ENCODE assay signal across 8 mouse cellular contexts in the genomic region with DNA sequence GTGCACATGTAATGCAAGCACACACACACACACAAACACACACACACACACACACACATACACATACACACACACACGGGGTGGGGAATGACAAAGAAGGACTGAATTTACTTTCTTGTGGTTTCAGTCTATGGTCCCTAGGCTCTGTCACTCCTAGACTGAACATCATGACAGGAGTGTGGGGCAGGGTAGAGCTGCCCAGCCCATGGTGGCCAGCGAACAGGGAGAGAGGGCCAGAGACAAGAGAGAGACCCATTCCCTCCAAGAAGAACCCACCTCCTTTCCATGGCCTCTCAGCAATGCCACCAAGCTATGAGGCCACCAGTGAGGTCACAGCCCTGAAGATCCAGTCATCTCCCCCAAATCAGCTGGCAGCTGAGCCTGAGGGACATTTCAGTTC.
DNase-seq lines count a peak whose midpoint lies in the region; ATAC-seq lines count a peak whose summit lies in the region.

No protein-coding gene starts in this region.

- peak overlapping the region; percentile 70 for H3K27ac ChIP-seq in heart, embryonic 15.5 days
- H3K27ac ChIP-seq in embryonic facial prominence, embryonic 10.5 days (replicated peaks) = peak overlapping the region; percentile 86
- H3K27ac ChIP-seq in hindbrain, embryonic 16.5 days (ENCODE audit: low read depth, low read length) = peak overlapping the region; percentile 68; the same call in 1 of the 2 replicates
- no peak overlapping the region for H3K27ac ChIP-seq in midbrain, embryonic 11.5 days (ENCODE audit: low read depth, low read length)

- peaks cover 35% of the 10 kb centered on the region for H3K27me3 ChIP-seq in heart, embryonic 15.5 days
- peaks cover 48% of the 10 kb centered on the region for H3K27me3 ChIP-seq in embryonic facial prominence, embryonic 10.5 days (replicated peaks; ENCODE audit: low read depth, poor library complexity, severe bottlenecking)
- H3K27me3 ChIP-seq in hindbrain, embryonic 16.5 days (replicated peaks; ENCODE audit: control insufficient read depth, insufficient read depth, low read length) = 0 out of 2 replicates have a peak, but pooled peaks cover 2% of the 10 kb centered on the region
- no peaks in the 10 kb centered on the region for H3K27me3 ChIP-seq in midbrain, embryonic 11.5 days (ENCODE audit: control insufficient read depth, insufficient read depth, low read length)

- H3K9me3 ChIP-seq in heart, embryonic 15.5 days (replicated peaks) = no peaks in the 10 kb centered on the region
- no peaks in the 10 kb centered on the region for H3K9me3 ChIP-seq in embryonic facial prominence, embryonic 10.5 days
- H3K9me3 ChIP-seq in hindbrain, embryonic 16.5 days (ENCODE audit: control insufficient read depth, low read length) = no peaks in the 10 kb centered on the region
- no peaks in the 10 kb centered on the region for H3K9me3 ChIP-seq in midbrain, embryonic 11.5 days (ENCODE audit: control insufficient read depth, low read length)

- peaks cover 40% of the 10 kb centered on the region for H3K4me1 ChIP-seq in heart, embryonic 15.5 days (replicated peaks)
- peaks cover 46% of the 10 kb centered on the region for H3K4me1 ChIP-seq in embryonic facial prominence, embryonic 10.5 days
- H3K4me1 ChIP-seq in hindbrain, embryonic 16.5 days (ENCODE audit: control insufficient read depth, insufficient read depth, low read depth, low read length) = peaks cover 18% of the 10 kb centered on the region
- H3K4me1 ChIP-seq in midbrain, embryonic 11.5 days (ENCODE audit: control insufficient read depth, insufficient read depth, low read length) = peaks cover 13% of the 10 kb centered on the region

- H3K36me3 ChIP-seq in heart, embryonic 15.5 days = no peaks in the 10 kb centered on the region
- no peaks in the 10 kb centered on the region for H3K36me3 ChIP-seq in embryonic facial prominence, embryonic 10.5 days (replicated peaks)
- H3K36me3 ChIP-seq in hindbrain, embryonic 16.5 days (ENCODE audit: control insufficient read depth, insufficient read depth, low read length) = no peaks in the 10 kb centered on the region
- H3K36me3 ChIP-seq in midbrain, embryonic 11.5 days (ENCODE audit: control insufficient read depth, insufficient read depth, low read length) = no peaks in the 10 kb centered on the region

- no peak for DNase-seq in heart, postnatal 4 days
- DNase-seq in embryonic facial prominence, embryonic 10.5 days (ENCODE audit: low spot score) = no peak
- DNase-seq in midbrain, embryonic 11.5 days (ENCODE audit: low spot score, missing footprints) = no peak
- no peak for DNase-seq in urinary bladder, postnatal 10 days (ENCODE audit: low spot score)
- DNase-seq in retina, embryonic 14.5 days (ENCODE audit: low spot score) = no peak
- no peak for DNase-seq in thymus, postnatal 25 days

- no peak for ATAC-seq in heart, embryonic 15.5 days (replicated peaks; ENCODE audit: insufficient number of reproducible peaks, insufficient read depth, low FRiP score, low read depth)
- ATAC-seq in hindbrain, embryonic 16.5 days = 0 out of 2 replicates have a peak, but pooled peaks have one; percentile 29
- peak; percentile 45; the same call in 1 of the 2 replicates for ATAC-seq in midbrain, embryonic 11.5 days (ENCODE audit: low FRiP score)

- no peak overlapping the region for H3K9ac ChIP-seq in heart, embryonic 15.5 days
- H3K9ac ChIP-seq in hindbrain, embryonic 16.5 days (ENCODE audit: low read depth, low read length) = no peak overlapping the region
- H3K9ac ChIP-seq in midbrain, embryonic 11.5 days (ENCODE audit: low read length) = peak overlapping the region; percentile 14

- H3K4me3 ChIP-seq in heart, embryonic 15.5 days = no peak overlapping the region
- no peak overlapping the region for H3K4me3 ChIP-seq in embryonic facial prominence, embryonic 10.5 days
- no peak overlapping the region for H3K4me3 ChIP-seq in hindbrain, embryonic 16.5 days (ENCODE audit: low read length)
- no peak overlapping the region for H3K4me3 ChIP-seq in midbrain, embryonic 11.5 days (ENCODE audit: low read depth, low read length)

- peak overlapping the region; percentile 65 for H3K4me2 ChIP-seq in heart, embryonic 15.5 days
- H3K4me2 ChIP-seq in hindbrain, embryonic 16.5 days (ENCODE audit: low read length) = no peak overlapping the region
- H3K4me2 ChIP-seq in midbrain, embryonic 11.5 days = no peak overlapping the region

- 47% methylated on average over 2 of the region's 2 CpGs for WGBS in heart, embryonic 15.5 days
- 78% methylated on average over 2 of the region's 2 CpGs for WGBS in embryonic facial prominence, embryonic 10.5 days
- WGBS in hindbrain, embryonic 16.5 days = 76% methylated on average over 2 of the region's 2 CpGs
- WGBS in midbrain, embryonic 11.5 days = 89% methylated on average over 2 of the region's 2 CpGs
